Mouse (Mus musculus) spleen, postnatal 36 days (tissue): Measurements from ENCODE around the gene Tmem132e.

Source experiments
- DNase-seq, 2 experiments: peaks; one replicate each; pipeline ENCODE4 v3.0.0; 2022; ENCODE audit warnings: low spot score in 2 of 2, mixed read lengths in 1 of 2

Tmem132e gene

GRCm38 (mm10) chr11:82434091-82434831, 45.6 kb downstream of the Tmem132e start:
- DNase-seq = no peak

DNA sequence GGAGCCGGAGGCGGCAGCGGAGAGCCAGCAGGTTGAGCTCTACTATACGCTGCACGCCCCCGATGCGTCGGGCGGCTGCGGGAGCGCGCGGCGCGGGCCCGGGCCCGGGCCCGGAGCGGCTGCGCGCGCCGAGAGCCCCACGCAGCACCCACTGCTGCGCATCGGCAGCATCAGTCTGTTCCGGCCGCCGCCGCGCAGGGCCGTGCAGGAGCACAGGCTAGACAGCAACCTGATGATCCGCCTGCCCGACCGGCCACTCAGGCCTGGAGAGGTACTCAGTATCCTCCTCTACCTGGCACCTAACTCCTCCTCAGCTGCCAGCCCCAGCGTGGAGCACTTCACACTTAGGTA, 46.1 kb downstream of the Tmem132e start:
- no peak for DNase-seq

DNA sequence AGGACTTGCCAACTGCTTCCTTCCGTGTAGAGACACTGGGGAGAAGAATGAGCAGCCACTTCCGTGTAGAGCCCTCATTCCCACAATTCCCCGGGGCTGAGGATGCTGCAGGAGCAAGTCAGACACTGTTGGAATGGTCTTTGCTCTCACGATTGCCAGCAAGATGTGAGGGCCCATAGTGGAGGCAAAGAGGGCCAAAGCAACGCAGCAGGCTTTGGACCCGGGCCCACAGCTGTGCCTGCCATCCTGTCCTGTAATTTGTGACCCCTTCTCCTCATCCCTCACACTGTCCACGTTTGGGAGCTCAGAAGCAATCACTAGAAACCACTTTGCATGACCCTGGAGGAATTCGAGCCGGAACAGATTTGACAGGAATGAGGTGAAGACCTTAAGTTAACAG, 59.8 kb downstream of the Tmem132e start:
- DNase-seq = no peak

DNA sequence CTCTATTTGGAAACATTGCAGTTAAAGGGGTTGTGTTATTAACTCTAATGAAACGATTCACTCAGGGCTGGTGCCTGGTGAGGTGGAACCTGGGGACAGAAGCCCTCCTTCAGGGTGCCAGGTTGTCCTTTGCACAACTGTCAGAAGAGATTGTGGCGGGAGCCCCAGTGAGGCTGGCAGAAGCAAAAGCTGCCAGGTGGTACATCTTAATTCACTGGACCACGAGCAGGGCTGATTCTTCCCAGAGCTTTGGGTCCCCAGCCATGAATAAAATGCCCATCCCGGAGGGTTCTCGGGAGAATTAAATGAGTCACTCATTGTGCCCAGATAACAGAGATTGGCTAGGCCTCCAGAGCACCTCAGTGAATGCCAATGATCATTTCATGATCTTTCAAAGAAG, 63.8 kb downstream of the Tmem132e start:
- no peak for DNase-seq

DNA sequence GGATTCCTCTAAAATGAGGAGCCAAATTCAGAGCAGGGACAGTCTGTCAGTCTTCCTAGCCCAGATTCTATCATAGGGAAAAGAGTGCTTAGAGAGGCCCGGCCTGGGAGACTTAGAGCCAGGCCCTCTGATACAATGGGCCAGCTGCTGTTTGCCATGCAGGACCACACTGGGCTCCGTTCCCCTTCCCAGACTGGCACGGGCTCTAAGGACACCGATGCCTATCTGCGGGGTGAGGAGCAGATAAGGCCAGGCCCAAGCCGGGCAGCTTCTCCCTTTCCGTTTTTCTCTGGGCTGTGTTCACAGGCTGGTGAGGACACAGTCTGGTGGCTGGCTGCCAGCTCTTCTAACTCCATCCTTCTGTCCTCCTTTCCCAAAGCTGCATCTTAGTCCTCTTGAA, 64.5 kb downstream of the Tmem132e start:
- no peak for DNase-seq

DNA sequence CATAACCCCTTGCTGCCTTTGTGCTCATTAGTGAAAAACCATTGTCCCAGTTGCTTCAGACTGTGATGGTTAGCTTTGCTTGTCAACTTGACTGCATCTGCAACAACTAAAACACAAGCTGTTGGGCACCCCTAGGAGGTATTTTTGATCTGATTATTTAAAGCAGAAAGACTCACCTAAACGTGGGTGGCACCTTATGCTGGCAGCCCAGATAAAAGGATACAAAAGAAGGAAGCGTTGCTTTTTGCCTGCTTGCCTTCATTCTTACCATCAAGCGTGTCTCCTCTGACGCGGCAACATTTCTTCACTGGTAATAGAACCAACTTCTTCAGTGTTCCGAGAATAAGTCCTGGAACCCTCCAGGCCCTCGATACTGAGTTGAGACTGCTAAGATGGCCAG, 72.6 kb downstream of the Tmem132e start:
- DNase-seq = no peak

DNA sequence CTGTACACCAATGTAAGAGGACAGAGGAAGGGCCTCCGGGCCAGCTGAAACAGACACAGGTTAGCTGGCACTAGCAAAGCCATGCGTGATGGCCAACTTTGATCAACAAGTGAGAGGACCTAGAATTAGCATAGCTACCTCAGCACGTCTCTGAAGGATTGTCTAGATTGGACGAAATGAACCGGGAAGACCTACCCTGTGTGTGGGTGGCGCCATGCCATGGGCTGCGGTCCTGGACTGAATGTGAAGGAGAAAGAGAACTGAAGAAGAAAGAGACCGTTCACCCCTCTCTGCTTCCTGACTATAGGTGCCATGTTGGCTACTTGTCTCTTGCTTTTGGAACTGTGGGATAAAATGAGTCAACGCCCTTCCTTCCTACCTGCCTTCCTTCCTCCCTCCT, 76.8 kb downstream of the Tmem132e start:
- no peak for DNase-seq

GRCm38 (mm10) chr11:82467218-82467617, 78.5 kb downstream of the Tmem132e start:
- DNase-seq = no peak

GRCm38 (mm10) chr11:82471076-82471475, 82.4 kb downstream of the Tmem132e start:
- DNase-seq = no peak

- DNase-seq = no peak
These were observed 84.5 kb downstream of the Tmem132e start for GRCm38 (mm10) chr11:82473137-82473621.

DNA sequence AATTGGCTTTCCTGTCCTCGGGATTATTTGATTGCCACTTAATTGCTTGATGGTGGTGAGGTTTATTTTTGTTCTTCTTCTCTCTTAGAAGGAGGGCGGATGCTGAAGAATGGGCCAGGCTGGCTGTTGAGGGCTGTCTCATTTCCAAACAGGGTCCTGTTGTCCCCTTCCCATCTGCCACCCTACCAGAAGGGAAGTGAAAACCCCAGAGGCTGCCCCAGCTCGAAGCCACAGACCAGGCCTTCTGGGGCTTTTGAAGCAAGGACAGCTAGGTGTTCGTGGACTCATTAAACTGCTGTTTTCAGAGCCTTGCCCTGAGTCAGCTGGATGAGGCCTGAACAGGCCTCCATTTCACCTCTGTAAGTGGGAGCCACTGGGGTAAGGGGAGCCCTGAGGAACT, 87.4 kb downstream of the Tmem132e start:
- DNase-seq = no peak

GRCm38 (mm10) chr11:82477412-82477811, 88.7 kb downstream of the Tmem132e start:
- no peak for DNase-seq

DNA sequence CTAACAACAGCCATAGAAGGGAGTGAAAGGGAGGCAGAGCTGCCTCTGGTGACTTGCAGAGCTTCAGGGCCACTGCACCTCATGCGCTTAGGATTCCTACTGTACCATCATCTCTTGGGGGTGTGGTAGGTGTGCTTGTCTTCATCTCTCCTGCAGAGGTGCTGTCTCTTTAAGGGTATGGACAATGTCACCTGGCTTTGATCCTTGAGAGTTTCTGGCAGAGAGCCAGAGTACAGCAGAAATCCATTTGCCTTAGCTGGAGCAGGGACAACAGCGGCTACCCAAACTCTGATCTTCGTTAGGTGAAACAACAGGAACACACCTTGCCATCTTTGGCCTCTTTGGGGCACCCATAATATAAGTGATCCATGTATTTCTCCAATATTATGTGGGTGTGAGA, 92.2 kb downstream of the Tmem132e start:
- DNase-seq = no peak

DNA sequence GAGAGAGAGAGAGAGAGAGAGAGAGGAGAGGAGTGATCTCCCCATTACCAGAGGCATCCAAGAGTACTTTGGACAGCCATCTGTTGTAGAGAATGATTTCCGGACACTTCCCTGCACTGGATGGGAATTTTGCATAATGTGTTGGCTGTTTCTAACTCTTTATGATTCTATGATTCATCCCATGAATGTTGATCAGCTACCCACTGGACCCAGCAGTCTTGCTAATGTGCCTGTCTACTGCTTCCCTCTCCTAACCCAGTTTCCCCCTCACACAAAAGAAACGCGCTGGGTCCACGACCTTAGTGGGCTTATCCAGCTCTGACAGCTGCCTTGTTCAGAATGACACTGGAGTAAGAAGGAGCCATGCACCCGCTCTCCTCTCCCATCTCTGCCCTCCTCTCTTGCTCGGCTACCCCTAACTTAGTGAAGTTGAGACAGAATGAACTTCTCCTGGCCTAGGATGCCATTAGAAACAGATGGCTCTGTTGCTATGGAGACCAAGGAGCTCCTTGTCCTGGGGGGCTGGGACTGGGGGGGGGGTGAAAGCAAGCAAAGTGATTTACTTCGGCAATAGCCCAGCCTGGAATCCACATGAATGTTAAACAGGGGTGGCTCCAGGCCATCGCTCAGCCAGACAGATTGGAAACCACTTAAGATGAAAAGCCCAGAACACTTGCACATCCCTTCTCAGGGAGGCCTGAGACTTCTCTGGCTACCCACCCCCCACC, 98.8 kb downstream of the Tmem132e start:
- no peak for DNase-seq

GRCm38 (mm10) chr11:82490896-82491295, 102.2 kb downstream of the Tmem132e start:
- DNase-seq = no peak
